Mouse (Mus musculus) heart, embryonic 15.5 days (tissue): ENCODE data around the gene Dnajc3. TPM values are rescaled to one million over a fixed set of nuclear protein-coding genes. Genes with fewer than 3 reads are reported as not detected.
A peak's percentile ranks its signal among the peaks of the same experiment; 100 is the strongest.
"Not testable (repeated sequence)": the region's sequence is repeated elsewhere in the genome, so short reads cannot be mapped to it uniquely, and the experiment has no call there.

Experiments
- ATAC-seq: fragments of 200-750 bp; cut with Nextera tagmentation; replicated peaks from 2 replicates; pipeline ENCODE4 v1.8.0; 2017; ENCODE audit warnings: low read depth, moderate TSS enrichment; ENCODE audit not compliant: insufficient number of reproducible peaks, insufficient read depth, low FRiP score
- H3K27ac ChIP-seq: fragments of 300-500 bp; sonication (generic); 2 replicates; pipeline ENCODE4 v1.5.1; 2015; ENCODE audit warnings: mild to moderate bottlenecking, inconsistent platforms
- H3K27me3 ChIP-seq: fragments of 300-500 bp; sonication (generic); 2 replicates; pipeline ENCODE4 v1.6.1; 2015; ENCODE audit warnings: inconsistent platforms
- H3K36me3 ChIP-seq: fragments of 300-500 bp; sonication (generic); 2 replicates; pipeline ENCODE4 v1.6.1; 2015; ENCODE audit warnings: mild to moderate bottlenecking, inconsistent platforms
- H3K4me1 ChIP-seq: fragments of 300-500 bp; sonication (generic); replicated peaks from 2 replicates; pipeline ENCODE4 v1.6.1; 2015; ENCODE audit warnings: inconsistent platforms
- H3K4me2 ChIP-seq: fragments of 300-500 bp; sonication (generic); 2 replicates; pipeline ENCODE4 v1.6.1; 2015; ENCODE audit warnings: inconsistent platforms, mild to moderate bottlenecking, moderate library complexity
- H3K4me3 ChIP-seq: fragments of 300-500 bp; sonication (generic); 2 replicates; pipeline ENCODE4 v1.5.1; 2015; ENCODE audit warnings: mild to moderate bottlenecking, inconsistent platforms
- H3K9ac ChIP-seq: fragments of 300-500 bp; sonication (generic); 2 replicates; pipeline ENCODE4 v1.6.1; 2015; ENCODE audit warnings: mild to moderate bottlenecking, inconsistent platforms
- H3K9me3 ChIP-seq: fragments of 300-500 bp; sonication (generic); replicated peaks from 2 replicates; pipeline ENCODE4 v1.6.1; 2016; ENCODE audit warnings: inconsistent platforms
- WGBS: fragments of 180-500 bp; shearing (Covaris S2); methylation state at CpG from one replicate; pipeline ENCODE4 v1.1.7; 2015; ENCODE audit warnings: mixed read lengths; 5-methylcytosine and 5-hydroxymethylcytosine counted together
- polyA plus RNA-seq: library from polyadenylated mRNA; unstranded; fragments of >200 nt; fragmentation: Nextera tagmentation; extraction: Ambion mirVana; gene quantifications from 2 replicates; pipeline ENCODE4 v1.2.1, GENCODE M21; 2015

Dnajc3 gene
- polyA plus RNA-seq, 1 experiment from 2014 or later: 24.9 TPM

DNA sequence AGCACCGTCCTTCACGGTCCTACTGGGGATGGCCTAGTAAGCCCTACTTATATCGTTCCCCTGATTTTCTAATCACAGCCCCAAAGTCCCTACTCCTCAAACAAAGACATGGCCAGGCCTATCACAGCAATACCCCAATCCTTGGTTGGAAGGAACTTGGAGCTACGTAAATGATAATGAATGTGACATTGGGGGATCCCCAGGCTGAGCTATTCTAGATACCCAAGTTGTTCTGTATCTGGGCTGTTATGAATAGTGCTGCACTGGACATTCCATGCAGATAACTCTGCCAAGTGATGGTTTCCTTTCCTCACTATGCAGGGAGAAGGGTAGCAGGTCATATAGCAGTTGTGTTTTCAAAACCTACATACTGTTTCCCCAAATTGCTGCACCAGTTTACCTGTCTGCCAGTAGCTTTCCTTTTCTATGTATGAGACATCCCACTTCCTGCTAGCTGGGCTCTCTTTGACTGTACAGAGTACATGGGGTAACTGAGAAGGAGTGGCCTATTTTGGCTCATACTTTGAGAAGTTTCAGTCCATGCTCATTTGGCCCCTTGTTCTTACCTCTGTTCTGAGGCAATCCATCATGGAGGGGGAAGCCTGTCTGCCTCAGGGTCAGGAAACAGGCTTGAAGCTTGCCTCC is 27.7 kb downstream of the Dnajc3 start:
- no peaks in the 10 kb centered on the region for H3K27me3 ChIP-seq
- no peak overlapping the region for H3K4me2 ChIP-seq
- no peak for ATAC-seq
- H3K9ac ChIP-seq: no peak overlapping the region
- H3K4me3 ChIP-seq: no peak overlapping the region
- no peaks in the 10 kb centered on the region for H3K9me3 ChIP-seq
- no peaks in the 10 kb centered on the region for H3K4me1 ChIP-seq
- H3K36me3 ChIP-seq: peaks cover 32% of the 10 kb centered on the region
- WGBS: 75% methylated on average over 4 of the region's 4 CpGs
- H3K27ac ChIP-seq: no peak overlapping the region

DNA sequence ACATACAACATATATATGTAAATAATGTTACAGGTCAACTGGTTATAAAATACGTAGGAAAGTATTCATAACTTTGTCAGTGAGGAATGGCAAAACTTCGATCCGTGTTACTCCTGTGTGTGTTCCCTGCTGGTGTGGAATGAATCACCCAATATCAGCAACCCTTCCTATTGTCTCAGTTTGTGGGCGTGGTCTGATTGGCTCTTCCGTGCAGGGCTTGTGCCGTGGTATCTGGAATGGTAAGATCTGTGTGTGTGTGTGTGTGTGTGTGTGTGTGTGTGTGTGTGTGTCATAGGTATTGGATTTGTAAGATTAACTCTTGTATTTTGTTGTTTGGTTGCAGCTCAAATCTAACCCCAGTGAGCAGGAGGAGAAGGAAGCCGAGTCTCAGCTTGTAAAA is 29.9 kb downstream of the Dnajc3 start:
- no peak for ATAC-seq

GRCm38 (mm10) chr14:118972268-118972667 is 34.5 kb downstream of the Dnajc3 start:
- H3K27me3 ChIP-seq: no peaks in the 10 kb centered on the region
- 88% methylated on average over 6 of the region's 6 CpGs for WGBS
- no peak overlapping the region for H3K4me2 ChIP-seq
- H3K36me3 ChIP-seq: peaks cover 80% of the 10 kb centered on the region
- no peaks in the 10 kb centered on the region for H3K9me3 ChIP-seq
- ATAC-seq: no peak
- no peak overlapping the region for H3K9ac ChIP-seq
- H3K4me1 ChIP-seq: no peaks in the 10 kb centered on the region
- H3K4me3 ChIP-seq: no peak overlapping the region
- H3K27ac ChIP-seq: no peak overlapping the region

More for the DNA sequence above, 29.9 kb downstream of the Dnajc3 start:
- Histone ChIP-seq H3K27me3 (no peaks in the 10 kb centered on the region), H3K4me2 (no peak overlapping the region), H3K27ac (no peak overlapping the region), H3K9ac (no peak overlapping the region), H3K9me3 (no peaks in the 10 kb centered on the region), H3K4me1 (no peaks in the 10 kb centered on the region), H3K36me3 (peaks cover 37% of the 10 kb centered on the region), H3K4me3 (no peak overlapping the region)
- WGBS: 83% methylated on average over 7 of the region's 7 CpGs

GRCm38 (mm10) chr14:118977136-118977816 is 39.5 kb downstream of the Dnajc3 start:
- Histone ChIP-seq H3K4me2 (no peak overlapping the region), H3K4me3 (no peak overlapping the region), H3K4me1 (no peaks in the 10 kb centered on the region), H3K36me3 (peaks cover 76% of the 10 kb centered on the region), H3K27ac (no peak overlapping the region), H3K9ac (no peak overlapping the region), H3K9me3 (no peaks in the 10 kb centered on the region), H3K27me3 (no peaks in the 10 kb centered on the region)
- no peak for ATAC-seq
- WGBS: 75% methylated on average over 8 of the region's 8 CpGs

DNA sequence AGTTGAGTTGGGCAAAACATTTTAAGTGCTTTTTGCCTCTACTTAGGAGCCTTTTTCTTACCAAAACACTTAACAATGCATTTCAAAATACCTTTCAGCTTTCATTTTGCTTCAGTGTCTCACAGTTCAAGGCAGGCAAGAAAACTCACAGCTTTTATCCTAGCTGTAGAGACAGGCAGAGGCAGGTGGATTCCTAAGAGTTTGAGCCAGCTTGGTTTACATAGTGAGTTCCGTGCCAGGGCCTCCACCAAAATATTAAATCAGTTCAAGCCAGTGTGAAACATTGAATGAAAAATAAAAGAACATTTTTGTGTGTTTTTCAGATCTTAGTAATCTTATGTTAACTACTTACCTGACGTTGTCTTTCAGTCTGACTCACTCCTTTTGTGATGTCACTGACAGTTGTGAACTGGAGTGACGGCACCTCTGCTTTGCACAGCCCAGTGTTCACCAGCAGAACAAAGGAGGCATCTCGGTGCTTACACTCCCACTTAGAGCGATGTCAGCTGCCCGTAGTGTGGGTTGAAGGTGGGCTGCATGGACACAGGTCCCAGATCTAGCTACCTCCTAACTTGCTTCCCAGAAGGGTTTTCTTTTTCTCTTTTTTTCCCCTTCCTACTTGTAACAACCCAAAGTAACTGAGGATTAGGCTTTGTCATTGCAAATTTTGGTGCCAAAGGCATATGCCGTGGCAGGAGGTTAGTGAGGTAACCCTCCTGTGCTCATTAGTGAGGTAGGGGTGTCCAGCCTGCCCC is 42.0 kb downstream of the Dnajc3 start:
- Histone ChIP-seq H3K9ac (no peak overlapping the region), H3K36me3 (peaks cover 54% of the 10 kb centered on the region)
- 73% methylated on average over 7 of the region's 7 CpGs for WGBS

GRCm38 (mm10) chr14:118980358-118980757 is 42.6 kb downstream of the Dnajc3 start:
- WGBS: 77% methylated on average over 5 of the region's 5 CpGs
- no peak for ATAC-seq
- H3K4me1 ChIP-seq: no peaks in the 10 kb centered on the region
- H3K9ac ChIP-seq: no peak overlapping the region
- no peaks in the 10 kb centered on the region for H3K9me3 ChIP-seq
- peaks cover 48% of the 10 kb centered on the region for H3K36me3 ChIP-seq
- H3K27ac ChIP-seq: no peak overlapping the region
- no peak overlapping the region for H3K4me3 ChIP-seq
- H3K27me3 ChIP-seq: no peaks in the 10 kb centered on the region
- no peak overlapping the region for H3K4me2 ChIP-seq

More for the DNA sequence above, 42.0 kb downstream of the Dnajc3 start:
- no peaks in the 10 kb centered on the region for H3K27me3 ChIP-seq
- no peak for ATAC-seq
- no peak overlapping the region for H3K4me3 ChIP-seq
- H3K4me2 ChIP-seq: no peak overlapping the region
- no peak overlapping the region for H3K27ac ChIP-seq
- H3K9me3 ChIP-seq: no peaks in the 10 kb centered on the region
- H3K4me1 ChIP-seq: no peaks in the 10 kb centered on the region

- Histone ChIP-seq H3K4me3 (no peak overlapping the region), H3K27ac (no peak overlapping the region), H3K9ac (no peak overlapping the region), H3K4me1 (no peaks in the 10 kb centered on the region), H3K9me3 (no peaks in the 10 kb centered on the region), H3K27me3 (no peaks in the 10 kb centered on the region), H3K36me3 (peaks cover 47% of the 10 kb centered on the region), H3K4me2 (no peak overlapping the region)
- WGBS: 78% methylated on average over 8 of the region's 8 CpGs
- no peak for ATAC-seq
Observed at GRCm38 (mm10) chr14:118980890-118981289, 43.1 kb downstream of the Dnajc3 start.

- WGBS: 58% methylated on average over 6 of the region's 6 CpGs
Observed at GRCm38 (mm10) chr14:118981711-118982428, 44.1 kb downstream of the Dnajc3 start.

DNA sequence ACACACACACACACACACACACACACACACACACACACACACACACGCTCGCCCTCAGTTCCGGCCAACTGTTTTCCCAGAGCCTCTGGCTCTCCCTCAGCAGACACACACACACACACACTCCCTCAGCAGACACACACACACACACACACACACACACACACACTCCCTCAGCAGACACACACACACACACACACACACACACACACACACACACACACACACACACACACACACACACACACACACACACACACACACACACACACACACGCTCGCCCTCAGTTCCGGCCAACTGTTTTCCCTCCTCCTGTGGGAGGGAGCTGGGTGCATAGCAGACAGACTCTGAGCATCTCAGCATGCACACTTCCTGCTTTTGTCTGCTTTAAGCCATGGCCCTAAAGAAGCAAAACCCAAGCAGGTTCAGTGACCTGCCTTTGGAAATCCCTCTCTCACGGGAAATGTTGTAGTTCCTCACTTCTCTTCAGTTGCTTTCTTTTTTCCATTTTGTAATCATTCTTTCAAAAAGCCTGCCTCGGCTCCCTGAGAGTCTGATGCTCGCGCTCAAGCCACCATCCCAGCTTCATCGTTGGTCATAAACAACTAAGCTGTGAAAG is 44.8 kb downstream of the Dnajc3 start:
- WGBS: 78% methylated on average over 8 of the region's 11 CpGs
- H3K9me3 ChIP-seq: not testable (repeated sequence)

More at GRCm38 (mm10) chr14:118981711-118982428, 44.1 kb downstream of the Dnajc3 start:
- peaks cover 37% of the 10 kb centered on the region for H3K36me3 ChIP-seq
- H3K4me2 ChIP-seq, H3K27ac ChIP-seq, H3K4me1 ChIP-seq, H3K27me3 ChIP-seq, H3K9ac ChIP-seq, H3K4me3 ChIP-seq, H3K9me3 ChIP-seq: not testable (repeated sequence)
- peak; percentile 23; the same call in 1 of the 2 replicates for ATAC-seq

GRCm38 (mm10) chr14:118983396-118983795 is 45.6 kb downstream of the Dnajc3 start:
- no peaks in the 10 kb centered on the region for H3K27me3 ChIP-seq
- no peak overlapping the region for H3K4me2 ChIP-seq
- 0 out of 2 replicates have a peak overlapping the region, but pooled peaks have one; percentile 43 for H3K27ac ChIP-seq
- no peak overlapping the region for H3K4me3 ChIP-seq
- no peak overlapping the region for H3K9ac ChIP-seq
- no peaks in the 10 kb centered on the region for H3K4me1 ChIP-seq
- no peak for ATAC-seq
- no peaks in the 10 kb centered on the region for H3K9me3 ChIP-seq
- peaks cover 23% of the 10 kb centered on the region for H3K36me3 ChIP-seq

More for the DNA sequence above, 44.8 kb downstream of the Dnajc3 start:
- H3K4me2 ChIP-seq, H3K27me3 ChIP-seq, H3K9ac ChIP-seq, H3K4me1 ChIP-seq, H3K4me3 ChIP-seq: not testable (repeated sequence)
- peak overlapping the region; percentile 43 for H3K27ac ChIP-seq
- peak; percentile 79; the same call in 1 of the 2 replicates for ATAC-seq
- peaks cover 32% of the 10 kb centered on the region for H3K36me3 ChIP-seq

DNA sequence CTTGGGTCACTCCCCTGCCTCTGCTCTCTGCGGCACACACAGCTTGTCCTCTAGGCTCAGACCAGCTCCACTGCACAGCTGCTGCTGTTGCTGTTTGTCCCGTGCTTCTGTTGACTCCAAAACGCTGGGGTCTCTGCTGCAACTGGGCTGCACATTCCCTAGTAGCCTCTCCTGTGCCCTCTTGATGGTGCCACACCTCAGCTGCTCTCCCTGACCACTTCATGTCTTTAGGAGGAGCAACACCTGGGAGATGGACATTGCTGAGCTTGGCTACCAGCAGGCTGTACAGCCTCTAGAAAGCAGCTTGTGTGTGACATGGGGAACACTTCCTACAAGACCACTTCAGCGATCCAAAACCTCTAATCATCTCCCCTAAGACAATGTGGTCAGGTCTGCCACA is 46.4 kb downstream of the Dnajc3 start:
- Histone ChIP-seq H3K4me1 (no peaks in the 10 kb centered on the region), H3K4me3 (no peak overlapping the region), H3K9me3 (no peaks in the 10 kb centered on the region), H3K9ac (no peak overlapping the region), H3K4me2 (no peak overlapping the region), H3K27me3 (no peaks in the 10 kb centered on the region), H3K27ac (no peak overlapping the region), H3K36me3 (peaks cover 17% of the 10 kb centered on the region)
- WGBS: 83% methylated on average over 4 of the region's 4 CpGs
- ATAC-seq: no peak
